Mouse (Mus musculus) large intestine, adult 2 months (tissue): Measurements from ENCODE around the gene 1600002K03Rik. TPM values are rescaled to one million over a fixed set of nuclear protein-coding genes. Genes with fewer than 3 reads are reported as not detected.

Experiments used
- DNase-seq: peaks from one replicate; pipeline ENCODE4 v3.0.0-alpha.2; 2012; ENCODE audit warnings: low read depth, low spot score
- WGBS: fragments of 180-500 bp; shearing (Covaris S2); methylation state at CpG from one replicate; pipeline ENCODE4 v1.1.7; 2018; 5-methylcytosine and 5-hydroxymethylcytosine counted together
- polyA plus RNA-seq: library from polyadenylated mRNA; depleted of rRNA; stranded (reverse); fragments of >200 nt; gene quantifications from 2 replicates; pipeline ENCODE4 v1.2.3, GENCODE M21; 2012

1600002K03Rik gene
- polyA plus RNA-seq, 1 experiment, result 18.2 TPM

DNA sequence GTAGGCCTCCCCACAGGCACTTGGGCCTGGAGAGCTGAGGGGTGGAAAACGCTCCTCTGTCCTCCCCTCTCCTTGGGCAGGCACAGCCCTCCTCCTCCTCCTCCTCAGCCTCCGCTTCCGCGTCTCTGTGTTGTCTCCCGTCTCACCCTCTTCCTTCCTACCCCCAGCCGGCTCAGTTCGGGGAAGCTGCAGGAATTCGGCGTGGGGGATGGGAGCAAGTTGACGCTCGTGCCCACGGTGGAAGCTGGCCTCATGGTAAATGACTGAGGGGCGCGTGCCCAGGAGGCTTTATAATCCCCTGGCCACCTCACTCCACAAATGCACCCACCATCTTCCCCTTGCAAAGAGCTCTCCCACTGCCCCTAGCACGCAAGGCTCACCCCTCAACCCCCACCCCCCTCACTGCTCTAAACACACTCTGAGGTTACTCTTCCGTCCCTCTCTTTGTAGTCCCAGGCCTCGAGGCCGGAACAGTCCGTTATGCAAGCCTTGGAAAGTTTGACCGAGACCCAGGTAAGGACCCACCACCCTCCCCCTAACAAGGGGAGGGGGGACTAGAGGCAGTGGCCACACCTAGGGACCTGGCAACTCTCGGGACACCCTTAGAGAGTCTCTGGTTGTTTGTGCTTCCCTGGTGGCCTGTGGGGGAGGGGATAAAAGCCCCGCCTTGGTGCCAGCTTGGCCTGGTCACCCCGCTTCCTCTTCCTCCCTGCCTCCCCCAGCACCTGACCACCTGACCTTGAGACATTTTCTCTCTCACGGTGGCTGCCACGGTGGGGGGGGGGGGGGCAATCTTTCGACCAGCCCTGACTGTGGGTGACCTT is 21.3 kb upstream of the 1600002K03Rik start:
- no peak for DNase-seq
- 2% methylated on average over 26 of the region's 26 CpGs for WGBS

DNA sequence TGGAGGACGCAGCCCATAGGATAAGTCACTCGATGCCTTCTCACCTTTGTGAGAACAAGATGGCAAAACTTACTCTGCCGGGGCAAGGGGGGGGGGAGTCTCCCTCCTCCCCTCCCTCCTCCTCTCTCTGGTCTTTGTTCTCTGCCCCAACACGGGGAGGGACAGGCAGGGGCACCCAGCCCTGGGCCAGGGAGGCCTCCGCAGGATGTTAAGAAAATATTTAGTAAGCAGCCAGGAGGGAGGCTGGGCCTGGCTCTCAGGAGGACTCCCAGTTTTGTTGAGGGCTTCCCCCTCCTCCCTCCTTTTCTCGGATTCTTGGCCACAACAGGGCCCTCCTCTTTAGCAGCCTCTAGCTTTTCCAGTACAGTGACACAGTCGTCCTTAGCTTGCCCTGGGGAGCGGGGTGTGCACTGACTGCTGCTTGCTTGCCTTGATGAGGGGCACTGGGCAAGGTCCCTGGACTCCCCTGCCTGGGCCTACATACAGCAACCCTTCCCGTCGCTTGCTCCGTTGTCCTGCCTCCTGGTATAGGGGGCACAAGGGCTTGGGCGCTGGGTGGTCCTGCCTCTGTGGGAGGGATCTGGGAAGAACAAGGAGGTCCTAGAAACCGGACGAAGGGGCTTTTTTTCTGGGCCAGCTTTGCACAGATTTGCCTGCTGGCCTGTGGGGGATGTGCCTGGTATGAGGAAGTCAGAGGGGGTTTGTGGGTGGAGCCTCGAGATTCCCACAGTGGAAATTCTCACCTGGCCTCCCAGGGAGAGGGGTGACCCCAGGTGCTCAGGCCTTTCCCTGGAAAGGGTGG is 20.5 kb upstream of the 1600002K03Rik start:
- 19% methylated on average over 15 of the region's 15 CpGs for WGBS
- DNase-seq, result no peak

GRCm38 (mm10) chr10:80152873-80153260 is 19.9 kb upstream of the 1600002K03Rik start:
- DNase-seq, result no peak
- WGBS, result 45% methylated on average over 3 of the region's 3 CpGs

- DNase-seq, result no peak
- WGBS, result 80% methylated on average over 19 of the region's 19 CpGs
Observed at GRCm38 (mm10) chr10:80153713-80154112, 19.0 kb upstream of the 1600002K03Rik start.

DNA sequence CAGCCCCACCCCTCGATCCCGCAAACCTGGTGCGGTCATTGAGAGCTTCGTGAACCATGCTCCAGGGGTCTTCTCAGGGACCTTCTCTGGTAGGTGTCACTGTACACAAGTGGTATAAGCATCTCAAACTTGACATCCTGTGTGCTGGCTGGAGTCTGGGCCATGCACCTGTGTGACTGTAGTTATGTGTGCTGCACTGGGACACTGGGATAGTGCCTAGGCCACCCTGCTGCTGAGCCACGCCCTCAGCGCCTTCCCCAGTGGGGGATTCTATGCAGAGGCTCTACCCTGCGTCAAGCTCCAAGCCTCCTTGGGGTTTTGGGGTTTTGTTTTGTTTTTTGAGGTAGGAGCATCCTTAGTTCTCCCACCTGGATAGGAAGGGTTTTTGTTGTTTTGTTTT is 18.4 kb upstream of the 1600002K03Rik start:
- no peak for DNase-seq
- 87% methylated on average over 7 of the region's 7 CpGs for WGBS

- no peak for DNase-seq
- WGBS, result 74% methylated on average over 1 of the region's 1 CpGs
Observed at GRCm38 (mm10) chr10:80155277-80155676, 17.5 kb upstream of the 1600002K03Rik start.

DNA sequence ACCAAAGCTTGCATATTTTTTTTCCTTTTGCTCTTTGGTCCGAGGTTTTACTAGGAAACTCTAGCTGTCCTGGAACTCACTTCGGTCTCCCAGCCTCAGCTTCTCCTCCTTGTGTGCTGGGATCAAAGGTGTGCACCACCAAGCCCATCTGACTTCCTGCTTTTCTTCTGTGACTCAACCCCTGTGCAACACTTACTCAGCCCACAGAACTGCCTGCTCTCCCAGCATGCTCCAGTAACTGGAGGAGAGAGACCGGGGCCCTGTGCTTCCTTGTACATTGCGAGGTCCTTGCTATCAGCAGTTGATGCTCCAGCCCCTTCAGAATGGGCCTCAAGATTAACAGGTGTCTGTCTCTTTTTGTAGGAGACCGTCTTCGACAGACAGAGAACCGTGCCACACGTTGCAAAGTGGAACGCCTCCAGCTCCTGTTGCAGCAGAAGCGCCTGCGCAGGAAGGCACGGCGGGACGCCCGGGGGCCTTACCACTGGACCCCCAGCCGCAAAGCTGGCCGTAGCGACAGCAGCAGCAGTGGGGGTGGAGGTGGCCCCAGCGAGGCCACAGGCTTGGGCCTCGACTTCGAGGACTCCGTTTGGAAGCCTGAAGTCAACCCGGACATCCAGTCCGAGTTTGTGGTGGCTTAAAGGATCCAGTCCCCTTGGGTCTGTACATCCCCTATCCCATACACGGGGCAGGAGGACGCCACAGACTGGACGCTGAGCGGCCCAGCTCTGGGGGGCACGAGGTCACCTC is 16.6 kb upstream of the 1600002K03Rik start:
- DNase-seq, result no peak
- 80% methylated on average over 29 of the region's 29 CpGs for WGBS

DNA sequence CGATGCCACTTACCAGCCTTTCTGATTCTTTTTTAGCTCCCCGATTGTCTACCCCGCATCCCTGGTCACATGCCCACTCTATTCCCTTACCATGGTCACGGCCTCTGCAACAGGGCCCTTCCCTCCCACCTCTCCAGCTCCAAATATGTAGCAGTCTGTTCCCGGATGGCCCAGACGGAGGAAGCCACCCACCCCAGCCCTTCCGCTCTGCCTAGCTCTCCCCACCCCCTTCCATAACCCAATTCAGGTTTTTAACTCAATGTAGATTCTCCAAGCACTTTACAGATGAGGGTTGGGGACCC is 16.0 kb upstream of the 1600002K03Rik start:
- 73% methylated on average over 7 of the region's 7 CpGs for WGBS
- no peak for DNase-seq

DNA sequence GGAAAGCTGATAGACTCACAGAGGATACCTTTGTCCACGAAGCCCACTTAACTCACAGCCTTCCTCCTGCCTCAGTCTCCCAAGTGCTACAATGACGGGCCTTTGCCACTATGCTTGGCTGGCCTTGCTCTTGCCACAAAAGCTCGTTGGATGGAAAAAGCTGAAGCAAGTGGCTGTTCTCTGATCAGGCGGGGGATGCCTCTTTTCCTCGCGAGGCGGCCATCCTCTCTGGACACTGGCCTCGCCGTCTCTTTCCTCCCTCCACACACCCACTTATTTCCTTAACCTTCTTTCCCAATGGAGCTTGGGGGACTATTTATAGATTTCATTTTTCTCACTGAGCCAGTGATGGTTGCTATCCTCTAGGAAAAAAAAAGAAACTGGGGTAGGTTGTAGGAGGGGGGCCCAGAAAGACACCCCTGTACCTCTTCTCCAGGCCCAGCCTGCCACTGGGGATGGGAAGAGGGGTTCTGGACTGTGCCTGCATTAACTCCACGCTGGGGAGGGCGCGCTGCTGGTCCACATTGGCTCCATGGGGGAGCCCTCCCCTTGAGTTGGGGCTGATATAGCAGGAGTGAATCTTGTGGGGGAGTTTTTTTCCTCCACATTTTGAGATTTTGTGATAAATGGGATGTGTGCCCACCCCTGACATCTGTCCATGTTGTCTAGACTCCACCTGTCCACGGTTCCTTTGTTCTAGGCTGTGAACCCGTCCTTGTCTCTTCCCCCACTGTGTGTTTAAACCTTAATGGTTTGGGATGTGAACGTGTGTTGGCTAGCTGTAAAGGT is 15.4 kb upstream of the 1600002K03Rik start:
- WGBS, result 66% methylated on average over 15 of the region's 15 CpGs

DNA sequence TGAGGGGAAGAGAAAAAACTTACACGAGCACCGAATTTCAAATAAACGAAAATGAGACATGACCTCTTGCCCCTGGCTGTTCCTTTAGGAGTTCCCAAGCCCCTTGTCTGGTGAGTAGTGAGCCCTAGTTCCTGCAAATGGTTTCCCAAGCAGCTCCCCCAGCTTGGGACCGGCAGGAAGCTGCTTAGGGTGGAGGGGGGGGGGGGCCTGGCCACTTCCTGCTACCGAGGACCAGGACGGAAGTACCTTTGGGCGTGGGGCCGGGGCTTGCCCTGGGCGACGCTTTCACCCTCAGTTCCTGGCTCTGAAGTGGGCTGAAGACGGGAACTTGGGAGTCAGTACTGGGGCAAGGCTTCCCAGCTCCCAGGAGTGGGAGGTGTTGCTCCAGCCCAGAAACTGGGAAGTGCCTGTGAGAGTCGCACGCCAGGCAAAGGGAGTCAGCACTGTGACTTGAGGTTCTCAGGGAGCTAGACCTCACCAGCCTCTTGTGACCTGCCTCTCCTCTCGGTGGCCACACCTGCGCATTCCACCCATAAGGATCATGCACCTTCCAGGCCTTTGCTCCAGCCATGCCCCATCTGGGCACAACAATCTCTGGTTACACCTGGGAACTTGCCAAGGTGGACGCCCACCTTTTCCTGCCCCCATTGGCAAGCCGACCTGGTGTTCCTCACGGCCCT is 14.3 kb upstream of the 1600002K03Rik start:
- WGBS, result 4% methylated on average over 18 of the region's 18 CpGs

More for the DNA sequence above, 15.4 kb upstream of the 1600002K03Rik start:
- DNase-seq, result no peak

GRCm38 (mm10) chr10:80159021-80159560 is 13.7 kb upstream of the 1600002K03Rik start:
- DNase-seq, result no peak
- 14% methylated on average over 12 of the region's 12 CpGs for WGBS

More for the DNA sequence above, 14.3 kb upstream of the 1600002K03Rik start:
- no peak for DNase-seq

- DNase-seq, result no peak
- WGBS, result under 1% methylated on average over 55 of the region's 55 CpGs
Observed at GRCm38 (mm10) chr10:80159561-80160454, 12.9 kb upstream of the 1600002K03Rik start.

GRCm38 (mm10) chr10:80160455-80161371 is 12.0 kb upstream of the 1600002K03Rik start:
- DNase-seq, result no peak
- WGBS, result 2% methylated on average over 33 of the region's 33 CpGs

DNA sequence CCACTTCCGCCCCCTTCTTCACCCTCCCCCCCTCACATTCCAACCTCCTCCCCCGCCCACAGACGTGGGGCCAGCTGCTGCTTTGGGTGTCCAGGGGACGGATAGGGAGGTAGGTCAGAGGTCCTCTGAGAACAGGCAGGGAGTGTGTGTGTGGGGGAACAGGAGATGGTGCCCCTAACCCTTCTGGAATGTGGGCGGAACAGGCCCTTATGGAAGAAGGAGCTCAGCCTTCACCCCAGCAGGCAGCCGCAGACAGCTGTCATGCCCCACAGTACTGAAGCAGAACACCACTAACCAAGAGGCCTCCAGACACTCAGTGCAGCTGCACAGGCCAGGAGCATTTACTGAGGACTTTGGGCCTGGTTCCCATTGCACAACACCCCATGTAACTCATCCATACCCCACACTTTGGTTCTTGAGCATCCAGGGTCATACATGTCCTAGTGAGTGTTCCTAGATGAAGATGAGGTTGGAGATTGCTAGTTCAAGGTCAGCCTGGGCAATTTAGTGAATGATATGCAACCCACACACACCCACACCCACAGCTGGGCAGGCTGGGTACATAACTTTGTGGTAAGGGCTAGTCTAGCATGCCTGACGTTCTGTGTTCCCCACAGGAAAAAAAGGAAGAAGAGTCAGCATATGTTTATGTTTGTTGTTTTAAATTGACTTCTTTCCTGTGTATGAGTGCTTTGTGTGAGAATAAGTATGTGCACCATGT is 11.1 kb upstream of the 1600002K03Rik start:
- 9% methylated on average over 7 of the region's 7 CpGs for WGBS
- DNase-seq, result no peak

DNA sequence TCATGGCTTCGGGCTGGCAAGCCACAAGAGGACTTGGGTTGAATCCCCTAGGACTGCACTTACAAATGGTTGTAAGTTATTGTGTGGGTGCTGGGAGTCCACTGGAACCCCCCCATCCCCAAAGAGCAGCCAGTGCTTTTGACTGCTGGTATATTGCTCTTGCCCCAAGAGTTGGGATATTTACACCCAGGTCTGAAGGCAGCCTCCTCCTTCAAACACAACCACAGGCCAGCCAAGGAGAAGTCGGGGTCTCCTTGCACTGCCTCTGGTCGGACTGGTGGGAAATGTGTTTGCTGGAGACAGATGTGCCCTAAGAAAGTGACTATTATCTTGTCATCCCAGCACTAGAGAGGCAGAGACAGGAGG is 10.5 kb upstream of the 1600002K03Rik start:
- 81% methylated on average over 3 of the region's 3 CpGs for WGBS
- no peak for DNase-seq

GRCm38 (mm10) chr10:80162716-80163299 is 9.9 kb upstream of the 1600002K03Rik start:
- 80% methylated on average over 6 of the region's 6 CpGs for WGBS

More at GRCm38 (mm10) chr10:80162716-80163299, 9.9 kb upstream of the 1600002K03Rik start:
- no peak for DNase-seq
